Mouse (Mus musculus) myocyte (in vitro differentiated cells): ENCODE data around the gene Hspb7. TPM values are rescaled to one million over a fixed set of nuclear protein-coding genes. Genes with fewer than 3 reads are reported as not detected.

Source experiments
- H3K27me3 ChIP-seq: one replicate; pipeline ENCODE4 v1.6.1; 2011; ENCODE audit not compliant: control insufficient read depth, insufficient read depth, insufficient read length
- H3K36me3 ChIP-seq: one replicate; pipeline ENCODE4 v1.6.1; 2011; ENCODE audit not compliant: control insufficient read depth, insufficient read depth
- H3K4me2 ChIP-seq: one replicate; pipeline ENCODE4 v1.6.1; 2011; ENCODE audit warnings: low read depth, control low read depth
- H3K4me3 ChIP-seq: one replicate; pipeline ENCODE4 v1.5.1; 2011; ENCODE audit warnings: mild to moderate bottlenecking, control low read depth, moderate library complexity
- H3K79me2 ChIP-seq: one replicate; pipeline ENCODE4 v1.6.1; 2011; ENCODE audit not compliant: control insufficient read depth, insufficient read depth
- H3ac ChIP-seq: one replicate; pipeline ENCODE4 v1.6.1; 2011; ENCODE audit not compliant: control insufficient read depth, insufficient read length
- CEBPB ChIP-seq: IDR thresholded peaks from 2 replicates; pipeline ENCODE4 v1.6.1; 2011; ENCODE audit warnings: mild to moderate bottlenecking, moderate library complexity; ENCODE audit not compliant: poor library complexity, insufficient read depth, severe bottlenecking
- E2F4 ChIP-seq: IDR thresholded peaks from one replicate; pipeline ENCODE4 v1.6.1; 2011; ENCODE audit warnings: mild to moderate bottlenecking, control low read depth, moderate library complexity; ENCODE audit not compliant: insufficient read depth
- MAX ChIP-seq: IDR thresholded peaks from one replicate; pipeline ENCODE4 v1.6.1; 2011; ENCODE audit warnings: low read depth, mild to moderate bottlenecking, control low read depth
- MYOD1 ChIP-seq, 3 experiments: IDR thresholded peaks; one replicate each; pipeline ENCODE4 v1.6.1; 2011; ENCODE audit warnings: control low read depth in 2 of 3, low read depth in 2 of 3, mild to moderate bottlenecking in 2 of 3, moderate library complexity in 1 of 3; ENCODE audit not compliant: insufficient read length in 2 of 3, control insufficient read depth in 1 of 3
- MYOG ChIP-seq, 3 experiments: IDR thresholded peaks; one replicate each; pipeline ENCODE4 v1.6.1; 2011; ENCODE audit warnings: control low read depth in 2 of 3, low read depth in 2 of 3, mild to moderate bottlenecking in 2 of 3; ENCODE audit not compliant: insufficient read length in 2 of 3, control insufficient read depth in 1 of 3, insufficient read depth in 1 of 3
- POLR2A ChIP-seq: IDR thresholded peaks from one replicate; pipeline ENCODE4 v1.6.1; 2011; ENCODE audit warnings: low read depth, mild to moderate bottlenecking, control low read depth, moderate library complexity; ENCODE audit not compliant: insufficient read length
- POLR2AphosphoS2 ChIP-seq: IDR thresholded peaks from one replicate; pipeline ENCODE4 v1.6.1; 2011; ENCODE audit warnings: low read depth, control low read depth; ENCODE audit not compliant: insufficient read length
- REST ChIP-seq: IDR thresholded peaks from one replicate; pipeline ENCODE4 v1.6.1; 2011; ENCODE audit warnings: mild to moderate bottlenecking, control low read depth, moderate library complexity; ENCODE audit not compliant: insufficient read depth, insufficient read length
- SRF ChIP-seq: IDR thresholded peaks from one replicate; pipeline ENCODE4 v1.6.1; 2011; ENCODE audit warnings: low read depth; ENCODE audit not compliant: control insufficient read depth, insufficient read length
- TCF12 ChIP-seq: IDR thresholded peaks from one replicate; pipeline ENCODE4 v1.6.1; 2011; ENCODE audit warnings: mild to moderate bottlenecking, control low read depth; ENCODE audit not compliant: poor library complexity, insufficient read depth, severe bottlenecking
- TCF3 ChIP-seq: IDR thresholded peaks from one replicate; pipeline ENCODE4 v1.6.1; 2011; ENCODE audit warnings: low read depth, control low read depth; ENCODE audit not compliant: insufficient read length
- USF1 ChIP-seq: IDR thresholded peaks from one replicate; pipeline ENCODE4 v1.6.1; 2011; ENCODE audit warnings: low read depth, mild to moderate bottlenecking, control low read depth, moderate library complexity
- polyA plus RNA-seq: library from polyadenylated mRNA; unstranded; fragments of >200 nt; fragmentation: generic; extraction: Trizol; gene quantifications from one replicate; pipeline ENCODE4 v1.2.1, GENCODE M21; 2012; ENCODE audit warnings: missing spikeins

Gene Hspb7
- polyA plus RNA-seq, 1 experiment = 31.1 TPM

DNA sequence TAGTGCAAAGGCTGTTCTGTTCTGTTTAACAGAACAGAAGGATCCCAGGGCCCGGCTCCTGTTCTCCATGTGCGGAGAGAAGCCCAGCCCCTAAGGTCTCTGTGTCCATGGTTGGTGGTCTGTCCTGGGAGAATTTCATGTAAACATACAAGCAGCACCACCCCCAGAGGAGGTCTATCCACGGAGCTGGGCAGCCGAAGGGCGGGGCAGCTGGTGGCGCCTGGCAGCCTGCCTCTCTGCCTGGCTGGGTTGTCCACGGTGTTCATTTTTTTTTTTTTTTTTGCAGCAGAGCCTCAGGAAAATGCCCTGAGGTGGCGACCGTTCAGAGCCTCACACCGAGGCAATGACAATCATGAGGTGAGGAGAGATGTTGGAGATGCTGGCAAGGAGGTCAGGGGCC is 48.0 kb downstream of the Hspb7 start:
- TF ChIP-seq MAX (no peak), POLR2A (no peak), TCF12 (no peak), SRF (no peak), CEBPB (no peak), MYOG (IDR thresholded peaks at IDR 0.05; ENCODE audit: control insufficient read depth in 1 of 3, insufficient read depth in 1 of 3, insufficient read length in 2 of 3, low read depth in 2 of 3) (no peak), USF1 (no peak), POLR2AphosphoS2 (no peak), MYOD1 (IDR thresholded peaks at IDR 0.05; ENCODE audit: control insufficient read depth in 1 of 3, insufficient read length in 2 of 3, low read depth in 2 of 3) (no peak), E2F4 (no peak), TCF3 (no peak), REST (no peak)
- no peaks in the 10 kb centered on the region for H3K27me3 ChIP-seq
- H3ac ChIP-seq = no peak overlapping the region
- no peak overlapping the region for H3K4me2 ChIP-seq
- no peaks in the 10 kb centered on the region for H3K79me2 ChIP-seq
- H3K4me3 ChIP-seq = no peak overlapping the region
- H3K36me3 ChIP-seq = no peaks in the 10 kb centered on the region

DNA sequence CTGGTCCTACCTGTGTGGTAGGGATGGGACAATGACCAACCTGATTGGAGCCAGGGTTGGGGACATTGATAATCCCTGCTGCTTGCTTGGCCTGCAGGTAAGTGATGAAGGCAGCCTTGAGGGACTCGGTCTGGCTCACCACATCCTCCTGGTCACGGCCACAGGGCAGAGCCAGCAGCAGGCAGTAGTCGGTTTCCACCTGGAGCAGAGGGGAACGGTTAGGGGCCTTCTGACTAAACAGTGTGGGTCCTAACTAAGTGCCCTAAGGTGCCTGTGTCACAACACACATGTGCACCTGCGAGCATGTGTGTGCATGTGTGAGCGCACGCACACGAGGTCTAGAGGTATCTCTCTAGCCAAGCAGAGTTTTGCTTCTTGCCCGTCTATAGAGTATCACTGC is 48.8 kb downstream of the Hspb7 start:
- Histone ChIP-seq H3K79me2 (no peaks in the 10 kb centered on the region), H3ac (no peak overlapping the region), H3K4me3 (no peak overlapping the region), H3K36me3 (no peaks in the 10 kb centered on the region), H3K4me2 (no peak overlapping the region), H3K27me3 (no peaks in the 10 kb centered on the region)
- TF ChIP-seq SRF (no peak), POLR2A (peak; percentile 8), POLR2AphosphoS2 (peak; percentile 56), MYOD1 (IDR thresholded peaks at IDR 0.05; ENCODE audit: control insufficient read depth in 1 of 3, insufficient read length in 2 of 3, low read depth in 2 of 3) (no peak), TCF3 (no peak)

- H3K36me3 ChIP-seq = no peaks in the 10 kb centered on the region
- no peaks in the 10 kb centered on the region for H3K79me2 ChIP-seq
- no peak overlapping the region for H3ac ChIP-seq
- no peaks in the 10 kb centered on the region for H3K27me3 ChIP-seq
- H3K4me2 ChIP-seq = no peak overlapping the region
- TF ChIP-seq USF1 (no peak), TCF12 (no peak)
- no peak overlapping the region for H3K4me3 ChIP-seq
These were observed 50.9 kb downstream of the Hspb7 start for GRCm38 (mm10) chr4:141471491-141471890.

DNA sequence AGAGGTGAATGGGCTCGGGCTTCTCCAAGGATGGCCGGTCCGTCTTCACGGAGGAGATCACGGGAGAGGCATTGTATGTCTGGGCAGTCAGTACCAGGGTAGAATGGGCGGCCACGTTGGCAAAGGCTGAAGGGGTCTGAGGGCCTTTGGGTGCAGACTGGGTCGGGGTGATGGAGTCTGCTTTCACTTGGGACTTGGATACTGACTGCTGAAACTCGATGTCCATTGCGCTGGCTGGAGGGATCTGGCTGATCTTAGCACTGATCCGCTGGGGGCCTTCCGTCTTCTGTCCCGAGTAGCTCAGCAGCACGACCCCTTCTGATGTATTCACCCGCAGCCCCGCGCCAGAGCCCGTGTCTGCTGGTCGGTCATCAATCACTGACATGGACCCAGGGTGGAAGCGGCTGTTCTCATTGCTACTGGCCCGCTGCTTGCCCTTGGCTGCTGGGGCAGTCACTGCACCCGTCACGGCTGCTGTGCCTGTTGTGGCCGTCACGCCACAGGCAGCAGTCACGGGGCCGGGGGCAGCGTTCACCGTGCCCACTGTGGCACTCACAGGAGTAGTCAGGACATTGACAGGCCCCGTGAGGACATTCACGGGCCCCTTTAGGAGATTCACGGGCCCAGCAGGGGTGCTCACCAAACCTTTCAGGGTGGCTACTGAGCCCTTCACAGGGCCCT is 52.2 kb downstream of the Hspb7 start:
- H3K36me3 ChIP-seq = peaks cover 5% of the 10 kb centered on the region
- TF ChIP-seq MYOG (IDR thresholded peaks at IDR 0.05; ENCODE audit: control insufficient read depth in 1 of 3, insufficient read depth in 1 of 3, insufficient read length in 2 of 3, low read depth in 2 of 3) (no peak), POLR2AphosphoS2 (peak; percentile 14)
- no peaks in the 10 kb centered on the region for H3K79me2 ChIP-seq
- no peak overlapping the region for H3ac ChIP-seq
- no peak overlapping the region for H3K4me3 ChIP-seq
- H3K4me2 ChIP-seq = no peak overlapping the region
- no peaks in the 10 kb centered on the region for H3K27me3 ChIP-seq

DNA sequence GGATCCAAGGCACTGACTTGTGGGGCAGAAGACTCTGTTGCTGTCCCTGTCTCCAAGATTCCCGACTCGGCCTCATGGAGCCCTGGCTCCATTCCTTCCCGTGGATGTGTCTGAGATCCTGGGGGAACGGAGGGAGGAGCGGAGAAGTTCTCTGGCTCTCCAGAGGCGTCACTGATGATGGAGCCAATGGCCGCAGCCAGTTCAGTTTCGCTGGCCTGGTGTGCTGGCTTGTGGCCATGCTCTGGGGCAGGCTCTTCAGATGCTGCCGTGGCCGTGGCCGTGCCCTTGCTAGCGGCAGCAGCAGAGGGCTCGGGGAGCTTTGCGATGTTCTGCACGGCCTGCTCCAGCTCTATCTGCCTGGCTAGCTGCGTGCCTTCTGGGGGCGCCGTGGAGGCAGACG is 53.9 kb downstream of the Hspb7 start:
- Histone ChIP-seq H3K27me3 (no peaks in the 10 kb centered on the region), H3K36me3 (peaks cover 5% of the 10 kb centered on the region), H3ac (no peak overlapping the region), H3K4me2 (no peak overlapping the region), H3K79me2 (no peaks in the 10 kb centered on the region), H3K4me3 (no peak overlapping the region)
- TF ChIP-seq TCF3 (no peak), POLR2AphosphoS2 (no peak), POLR2A (no peak), MAX (no peak), REST (no peak), SRF (no peak), E2F4 (no peak), USF1 (no peak), TCF12 (no peak), MYOG (IDR thresholded peaks at IDR 0.05; ENCODE audit: control insufficient read depth in 1 of 3, insufficient read depth in 1 of 3, insufficient read length in 2 of 3, low read depth in 2 of 3) (no peak), MYOD1 (IDR thresholded peaks at IDR 0.05; ENCODE audit: control insufficient read depth in 1 of 3, insufficient read length in 2 of 3, low read depth in 2 of 3) (no peak), CEBPB (no peak)

Other genes with a start within 250 kb of the Hspb7 start
- 0.78 TPM for gene Rsg1, start 206.8 kb upstream of the Hspb7 start, polyA plus RNA-seq
- gene Arhgef19, start 181.3 kb upstream of the Hspb7 start, polyA plus RNA-seq = 28.6 TPM
- 46.8 TPM for gene Epha2, start 119.5 kb upstream of the Hspb7 start, polyA plus RNA-seq
- gene Fam131c, start 52.6 kb upstream of the Hspb7 start, polyA plus RNA-seq = 0.77 TPM
- gene Clcnka, start 22.1 kb upstream of the Hspb7 start, polyA plus RNA-seq = 0.85 TPM
- 0.23 TPM for gene Clcnkb, start 4.8 kb upstream of the Hspb7 start, polyA plus RNA-seq
- not detected for gene Srarp, start 15.3 kb downstream of the Hspb7 start, polyA plus RNA-seq
- 30.1 TPM for gene Zbtb17, start 23.9 kb downstream of the Hspb7 start, polyA plus RNA-seq
- gene Spen, start 117.8 kb downstream of the Hspb7 start, polyA plus RNA-seq = 11.7 TPM
- 29.5 TPM for gene Fblim1, start 185.3 kb downstream of the Hspb7 start, polyA plus RNA-seq
- 0.02 TPM for gene Tmem82, start 197.9 kb downstream of the Hspb7 start, polyA plus RNA-seq
- gene Slc25a34, start 203.0 kb downstream of the Hspb7 start, polyA plus RNA-seq = 0.12 TPM
- gene Plekhm2, start 244.1 kb downstream of the Hspb7 start, polyA plus RNA-seq = 20.4 TPM